Mouse (Mus musculus) adrenal gland, postnatal 4 days (tissue): ENCODE results near the gene Camsap1. TPM values are rescaled to one million over a fixed set of nuclear protein-coding genes. Genes with fewer than 3 reads are reported as not detected.

ENCODE experiments used
- DNase-seq, 2 experiments: peaks; one replicate each; pipeline ENCODE4 v3.0.0; 2021 to 2022; ENCODE audit warnings: low spot score in 2 of 2, mixed read lengths in 2 of 2
- long read RNA-seq, 2 experiments: library from polyadenylated mRNA; stranded (forward); transcript quantifications; one replicate each; pipeline ENCODE4 v2.0.0; 2021
- total RNA-seq, 2 experiments: library from RNA; stranded (reverse); gene quantifications; 2 replicates each; pipeline ENCODE4 v1.2.3; 2021

The Camsap1 gene
- total RNA-seq = 10 to 100 TPM; 41.3 to 44.8 TPM
- long read RNA-seq, experiment 1, partial matches to known transcripts = 1 of 3 reads
- long read RNA-seq, experiment 1, other reads (novel, unspliced or antisense) = 2 of 3 reads
- long read RNA-seq, experiment 2, partial matches to known transcripts = 8 of 13 reads
- long read RNA-seq, experiment 2, other reads (novel, unspliced or antisense) = 5 of 13 reads

GRCm38 (mm10) chr2:25983159-25983907 is at the start of gene Camsap1:
Gene Camsap1, minus strand, starts transcription at chr2:25983282.
- peak; percentile 96 to 99 for DNase-seq

- no peak for DNase-seq
These were observed 47.2 kb upstream of the Camsap1 start for GRCm38 (mm10) chr2:26030288-26030687.

- DNase-seq = no peak
These were observed 41.3 kb upstream of the Camsap1 start for GRCm38 (mm10) chr2:26024138-26025075.

- no peak for DNase-seq
These were observed 39.5 kb upstream of the Camsap1 start for GRCm38 (mm10) chr2:26022626-26023025.

- no peak for DNase-seq
These were observed 39.1 kb upstream of the Camsap1 start for GRCm38 (mm10) chr2:26022258-26022565.

GRCm38 (mm10) chr2:26021561-26022257 is 38.6 kb upstream of the Camsap1 start, which contains the start of gene Ubac1:
Gene Ubac1, minus strand, starts transcription at chr2:26021747.
- peak; percentile 57 to 81 for DNase-seq

GRCm38 (mm10) chr2:26020714-26021560 is 37.9 kb upstream of the Camsap1 start:
- peak; percentile 20 to 22 for DNase-seq

GRCm38 (mm10) chr2:26019923-26020322 is 36.8 kb upstream of the Camsap1 start:
- no peak for DNase-seq

GRCm38 (mm10) chr2:26017326-26017725 is 34.2 kb upstream of the Camsap1 start:
- DNase-seq = no peak

GRCm38 (mm10) chr2:26013674-26014073 is 30.6 kb upstream of the Camsap1 start:
- no peak for DNase-seq

- no peak for DNase-seq
These were observed 28.3 kb upstream of the Camsap1 start for GRCm38 (mm10) chr2:26011420-26011819.

GRCm38 (mm10) chr2:26002001-26002400 is 18.9 kb upstream of the Camsap1 start:
- no peak for DNase-seq

GRCm38 (mm10) chr2:26001136-26001535 is 18.1 kb upstream of the Camsap1 start:
- DNase-seq = no peak

- no peak for DNase-seq
These were observed 14.6 kb upstream of the Camsap1 start for GRCm38 (mm10) chr2:25997716-25998115.

GRCm38 (mm10) chr2:25994791-25995190 is 11.7 kb upstream of the Camsap1 start:
- DNase-seq = no peak

GRCm38 (mm10) chr2:25992285-25992684 is 9.2 kb upstream of the Camsap1 start:
- no peak for DNase-seq

GRCm38 (mm10) chr2:25989651-25990050 is 6.6 kb upstream of the Camsap1 start:
- DNase-seq = no peak

GRCm38 (mm10) chr2:25987817-25988216 is 4.7 kb upstream of the Camsap1 start:
- DNase-seq = no peak

- no peak for DNase-seq
These were observed 3.5 kb upstream of the Camsap1 start for GRCm38 (mm10) chr2:25986601-25987000.

- DNase-seq = peak; percentile 13 to 18
These were observed 523 bp downstream of the Camsap1 start for GRCm38 (mm10) chr2:25982426-25983091.
